Mouse (Mus musculus) G1E (cell line): ENCODE data around the gene Hes7. TPM values are rescaled to one million over a fixed set of nuclear protein-coding genes. Genes with fewer than 3 reads are reported as not detected.

Source experiments
- ATAC-seq: 2 replicates; pipeline ENCODE4 v1.8.0; 2016; ENCODE audit warnings: mild to moderate bottlenecking; ENCODE audit not compliant: insufficient number of reproducible peaks, poor library complexity, low FRiP score, severe bottlenecking; ENCODE audit errors: extremely low read depth
- DNase-seq: peaks from one replicate; pipeline ENCODE4 v3.0.0; 2012; ENCODE audit warnings: low spot score
- H3K27me3 ChIP-seq: 2 replicates; pipeline ENCODE4 v1.6.1; 2012; ENCODE audit warnings: mild to moderate bottlenecking, low read length, inconsistent platforms; ENCODE audit not compliant: insufficient read depth
- H3K36me3 ChIP-seq: replicated peaks from 2 replicates; pipeline ENCODE3; 2012; ENCODE audit warnings: mild to moderate bottlenecking, inconsistent platforms
- H3K4me1 ChIP-seq: 2 replicates; pipeline ENCODE4 v1.6.1; 2012; ENCODE audit warnings: low read depth, low read length, inconsistent platforms, mixed read lengths; ENCODE audit not compliant: insufficient read depth
- H3K4me3 ChIP-seq: 2 replicates; pipeline ENCODE4 v1.5.1; 2012; ENCODE audit warnings: low read depth, mild to moderate bottlenecking, inconsistent platforms, low read length, moderate library complexity, mixed read lengths
- H3K9me3 ChIP-seq: replicated peaks from 2 replicates; pipeline ENCODE4 v1.6.1; 2012; ENCODE audit warnings: inconsistent platforms
- CTCF ChIP-seq: IDR thresholded peaks from 2 replicates; pipeline ENCODE4 v1.5.1; 2012; ENCODE audit warnings: low read depth, low read length, inconsistent platforms, mixed read lengths
- GATA1 ChIP-seq: IDR thresholded peaks from 2 replicates; pipeline ENCODE4 v1.6.1; 2012; ENCODE audit warnings: borderline replicate concordance, low read length, inconsistent platforms, mixed read lengths
- GATA2 ChIP-seq: IDR thresholded peaks from 2 replicates; pipeline ENCODE4 v1.6.1; 2012; ENCODE audit warnings: low read depth, low read length, inconsistent platforms, borderline replicate concordance
- POLR2AphosphoS5 ChIP-seq: IDR thresholded peaks from 2 replicates; pipeline ENCODE4 v1.6.1; 2012; ENCODE audit warnings: low read depth, low read length, inconsistent platforms; ENCODE audit not compliant: insufficient replicate concordance
- TAL1 ChIP-seq: conservative IDR thresholded peaks from 2 replicates; pipeline ENCODE4 v1.6.1; 2012; ENCODE audit warnings: low read depth, low read length, inconsistent platforms, mixed read lengths
- polyA plus RNA-seq: library from polyadenylated mRNA; stranded (reverse); fragments of >175 nt; gene quantifications from 2 replicates; pipeline ENCODE4 v1.2.3, GENCODE M21; 2012
- total RNA-seq, 2 experiments: library from RNA; stranded (forward) in 1 of 2; stranded (reverse) in 1 of 2; fragments of 200-1000 nt in 1 of 2; fragments of >200 nt in 1 of 2; fragmentation: Nextera tagmentation in 1 of 2; gene quantifications; 2 replicates each; pipeline ENCODE4 v1.2.3; 2014 to 2017

Gene Hes7
- total and polyA plus RNA-seq, 3 experiments = 0.22 to 1.2 TPM; not detected in 1

DNA sequence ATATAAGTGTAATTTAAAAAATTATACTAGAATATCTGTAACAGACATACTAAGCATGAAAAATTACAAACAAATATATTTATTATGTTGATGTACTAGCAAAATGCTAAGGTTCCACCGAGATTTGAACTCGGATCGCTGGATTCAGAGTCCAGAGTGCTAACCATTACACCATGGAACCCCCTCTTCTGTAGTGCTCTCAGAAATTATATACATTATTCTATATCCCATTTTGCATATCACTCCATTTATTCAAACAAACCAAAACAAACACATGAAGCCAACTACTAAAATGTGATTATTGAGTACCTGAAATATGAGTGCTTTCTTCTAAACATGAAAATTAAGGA lies 4.3 kb downstream of the Hes7 start:
- H3K4me1 ChIP-seq = peaks cover 56% of the 10 kb centered on the region
- peaks cover 18% of the 10 kb centered on the region for H3K27me3 ChIP-seq
- DNase-seq (no peak), ATAC-seq (no peak)
- H3K9me3 ChIP-seq = no peaks in the 10 kb centered on the region
- H3K4me3 ChIP-seq = no peak overlapping the region
- H3K36me3 ChIP-seq = no peaks in the 10 kb centered on the region
- TF ChIP-seq POLR2AphosphoS5 = no peak
- no peak for TF ChIP-seq GATA1
- TF ChIP-seq TAL1 = no peak
- no peak for TF ChIP-seq GATA2
- TF ChIP-seq CTCF = no peak

GRCm38 (mm10) chr11:69125041-69125851 lies 5.0 kb downstream of the Hes7 start:
- TF ChIP-seq TAL1 (no peak), GATA2 (no peak)
- Histone ChIP-seq H3K9me3 (no peaks in the 10 kb centered on the region), H3K4me1 (peaks cover 50% of the 10 kb centered on the region), H3K4me3 (peak overlapping the region; percentile 71), H3K27me3 (peaks cover 23% of the 10 kb centered on the region), H3K36me3 (no peaks in the 10 kb centered on the region)
- DNase-seq = peak; percentile 56
- ATAC-seq = peak; percentile 23; the same call in 1 of the 2 replicates

GRCm38 (mm10) chr11:69125852-69125918 lies 5.5 kb downstream of the Hes7 start, which contains the start of gene Aloxe3:
Aloxe3 (plus strand) TSS chr11:69125896.
- peaks cover 21% of the 10 kb centered on the region for H3K27me3 ChIP-seq
- no peak for ATAC-seq

DNA sequence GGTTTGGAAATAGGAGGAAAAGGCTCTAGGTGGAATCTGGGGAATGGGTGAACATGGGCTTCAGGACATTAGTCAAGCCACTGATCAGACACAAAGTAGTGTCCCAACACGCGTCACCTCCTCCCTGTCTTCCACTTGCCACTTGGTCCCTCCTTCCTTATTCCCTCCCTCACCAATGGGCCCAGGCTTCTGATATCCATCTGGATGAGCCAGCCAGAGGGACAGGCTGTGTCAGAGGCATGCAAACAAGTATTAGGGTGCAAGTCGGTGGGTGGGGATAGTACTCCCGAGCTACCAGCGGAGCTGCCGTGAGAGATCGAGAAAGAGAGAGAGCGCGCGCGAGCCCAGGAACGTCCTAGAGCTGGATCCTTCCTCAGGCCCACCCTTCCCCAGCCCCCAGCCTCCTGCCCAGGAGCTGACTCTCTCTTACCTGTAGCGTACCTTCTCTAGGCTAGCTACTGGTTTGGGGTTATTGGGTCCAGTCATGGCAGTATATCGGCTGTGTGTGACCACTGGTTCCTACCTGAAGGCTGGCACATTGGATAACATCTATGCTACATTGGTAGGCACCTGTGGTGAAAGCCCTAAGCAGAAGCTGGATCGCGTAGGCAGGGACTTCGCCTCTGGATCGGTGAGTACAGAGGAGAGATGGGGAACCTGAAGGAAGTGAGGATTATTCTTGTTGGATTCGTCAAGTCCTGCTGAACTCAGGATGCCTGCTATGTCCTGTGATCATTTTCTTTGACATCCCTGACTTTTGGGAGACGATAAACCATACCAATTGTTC lies 5.9 kb downstream of the Hes7 start:
- TF ChIP-seq CTCF = no peak
- no peak for TF ChIP-seq GATA1
- TF ChIP-seq POLR2AphosphoS5 = no peak
- TF ChIP-seq TAL1 = no peak
- no peak for TF ChIP-seq GATA2
- no peaks in the 10 kb centered on the region for H3K9me3 ChIP-seq
- no peak for ATAC-seq
- no peak for DNase-seq
- H3K4me1 ChIP-seq = peaks cover 41% of the 10 kb centered on the region
- H3K27me3 ChIP-seq = peaks cover 23% of the 10 kb centered on the region
- no peaks in the 10 kb centered on the region for H3K36me3 ChIP-seq
- peak overlapping the region; percentile 71 for H3K4me3 ChIP-seq

More at GRCm38 (mm10) chr11:69125852-69125918, 5.5 kb downstream of the Hes7 start, which contains the start of gene Aloxe3:
- Histone ChIP-seq H3K4me3 (peak within 1 kb of the TSS; percentile 71), H3K4me1 (peaks cover 45% of the 10 kb centered on the region), H3K9me3 (no peaks in the 10 kb centered on the region), H3K36me3 (no peaks in the 10 kb centered on the region)
- DNase-seq = no peak
- TF ChIP-seq TAL1 (no peak), CTCF (no peak), POLR2AphosphoS5 (no peak), GATA2 (no peak), GATA1 (no peak)

GRCm38 (mm10) chr11:69126706-69127095 lies 6.5 kb downstream of the Hes7 start:
- Histone ChIP-seq H3K27me3 (peaks cover 19% of the 10 kb centered on the region), H3K9me3 (no peaks in the 10 kb centered on the region), H3K36me3 (no peaks in the 10 kb centered on the region), H3K4me1 (peaks cover 35% of the 10 kb centered on the region), H3K4me3 (no peak overlapping the region)
- TF ChIP-seq CTCF = no peak
- TF ChIP-seq POLR2AphosphoS5 = no peak
- TF ChIP-seq TAL1 = no peak
- no peak for TF ChIP-seq GATA2
- no peak for TF ChIP-seq GATA1
- ATAC-seq (no peak), DNase-seq (no peak)

DNA sequence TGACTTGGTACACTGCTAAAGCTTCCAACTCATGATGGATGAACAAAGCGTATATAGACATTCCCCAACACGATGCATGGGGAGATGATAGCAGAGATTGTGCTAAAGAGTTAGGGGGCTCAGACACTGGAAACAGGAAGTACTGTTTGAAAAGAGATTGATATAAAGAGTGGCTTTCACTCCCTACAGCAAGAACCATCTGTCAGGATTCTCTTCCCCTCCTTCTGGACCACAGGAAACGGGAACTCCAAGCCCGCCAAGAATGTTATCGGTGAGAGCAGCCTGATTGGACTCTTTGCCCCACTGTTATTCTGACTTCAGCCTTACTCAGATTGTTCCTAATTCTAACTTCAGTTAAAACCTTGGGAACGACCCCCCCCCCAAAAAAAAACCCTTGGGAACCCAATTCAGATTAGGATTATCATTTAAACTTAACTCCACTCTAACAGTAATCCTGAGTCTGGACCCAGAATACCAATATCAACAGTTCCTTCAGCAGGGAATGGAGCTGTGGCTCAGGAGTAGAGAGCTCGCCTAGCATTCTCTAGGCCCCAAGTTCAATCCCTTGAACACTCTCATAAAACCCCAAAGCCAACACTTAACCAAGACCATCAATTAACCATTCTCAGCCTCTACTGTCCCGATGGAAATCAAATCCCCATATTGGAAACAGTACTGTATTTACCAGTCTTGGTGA lies 8.4 kb downstream of the Hes7 start:
- Histone ChIP-seq H3K9me3 (no peaks in the 10 kb centered on the region), H3K4me3 (no peak overlapping the region), H3K4me1 (peaks cover 22% of the 10 kb centered on the region), H3K36me3 (no peaks in the 10 kb centered on the region), H3K27me3 (peaks cover 27% of the 10 kb centered on the region)
- no peak for TF ChIP-seq GATA1
- TF ChIP-seq GATA2 = no peak
- TF ChIP-seq TAL1 = no peak
- TF ChIP-seq CTCF = no peak
- no peak for TF ChIP-seq POLR2AphosphoS5
- ATAC-seq (no peak), DNase-seq (no peak)
